Mouse (Mus musculus): ENCODE results near the gene H2al2a.

GRCm38 (mm10) chr2:18039566-18040290 lies 43.0 kb upstream of the H2al2a start:
- TF ChIP-seq CTCF (IDR thresholded peaks at IDR 0.05; ENCODE audit: insufficient read depth, low read depth, low read length) (no peak), POLR2A (IDR thresholded peaks at IDR 0.05; ENCODE audit: insufficient read depth, low read depth, low read length) (no peak)
